Mouse (Mus musculus) CD4-positive, CD25-positive, alpha-beta regulatory T cell, adult 9 weeks (primary cell): ENCODE data around the gene Nr2c1. TPM values are rescaled to one million over a fixed set of nuclear protein-coding genes. Genes with fewer than 3 reads are reported as not detected.

Source experiments
- polyA plus RNA-seq: library from polyadenylated mRNA; unstranded; fragments of 100-300 nt; shearing (Covaris generic); gene quantifications from one replicate; pipeline ENCODE4 v1.2.1, GENCODE M21; 2017

Nr2c1 gene
- 10.6 TPM for polyA plus RNA-seq

GRCm38 (mm10) chr10:94147756-94148531 lies at the start of gene Nr2c1:
Gene Nr2c1, plus strand, starts transcription at chr10:94148023.

GRCm38 (mm10) chr10:94198482-94199405 lies 50.9 kb downstream of the Nr2c1 start, which contains the start of gene Ndufa12:
Gene Ndufa12, plus strand, starts transcription at chr10:94198720.

Other genes with a start within 250 kb of the Nr2c1 start
- 20.4 TPM for gene Vezt, start 112.2 kb upstream of the Nr2c1 start, polyA plus RNA-seq
- 3.5 TPM for gene Fgd6, start 112.0 kb upstream of the Nr2c1 start, polyA plus RNA-seq
- gene Ndufa12, start 50.7 kb downstream of the Nr2c1 start, polyA plus RNA-seq, result 134 TPM
- gene Gm4792, start 150.7 kb downstream of the Nr2c1 start, polyA plus RNA-seq, result not detected
- 1.8 TPM for gene Tmcc3, start 163.9 kb downstream of the Nr2c1 start, polyA plus RNA-seq